19 mouse cellular contexts compared by ENCODE assay signal in genomic region chr7:97076977-97077376, GRCm38 (mm10). TPM values are rescaled to one million over a fixed set of nuclear protein-coding genes. Genes with fewer than 3 reads are reported as not detected.
DNase-seq lines count a peak whose midpoint lies in the region; ATAC-seq and TF ChIP-seq lines count a peak whose summit lies in the region.
"Had no signal": no experiment of that assay in that cellular context is flagged by ENCODE, and none has a peak within 500 bp of the region (broad histone marks: within the 10 kb centered on the region; RNA-seq: fewer than 3 reads in every experiment).

No protein-coding gene starts in this region.

- DNase-seq in kidney, adult 8-10 months = peak; percentile 12 to 53
- DNase-seq in kidney, postnatal 10 days = no peak
- peak; percentile 29 for DNase-seq in liver, adult 2 months (ENCODE audit: extremely low read depth, low read depth, low spot score)
- DNase-seq in Muller cell, postnatal 12 days (ENCODE audit: inconsistent ontology term) = no peak
- DNase-seq: adrenal gland, postnatal 10 days; cerebellum, adult 11-12 months; cerebellum, adult 9-10 months; cerebellum, postnatal 25 days; forebrain, postnatal 0 days; gastrocnemius, postnatal 25 days; heart, adult 11 months; heart, postnatal 36 days had no signal

- no peaks in the 10 kb centered on the region for H3K79me2 ChIP-seq in liver, adult 2 months (ENCODE audit: control insufficient read depth, insufficient read depth, low read length)

- no peak for ATAC-seq in liver, embryonic 12.5 days
- peak; percentile 54 for ATAC-seq in monocyte, adult 5-6 weeks (replicated peaks; ENCODE audit: insufficient number of reproducible peaks, low FRiP score, low TSS enrichment, poor library complexity, severe bottlenecking)
- ATAC-seq: forebrain, embryonic 13.5 days; forebrain, postnatal 0 days had no signal

- H3K36me3 ChIP-seq in liver, adult 2 months (ENCODE audit: control insufficient read depth, insufficient read depth, low read length) = no peaks in the 10 kb centered on the region
- no peaks in the 10 kb centered on the region for H3K36me3 ChIP-seq in liver, embryonic 12.5 days
- H3K36me3 ChIP-seq: embryonic facial prominence, embryonic 13.5 days; heart, embryonic 13.5 days; hindbrain, embryonic 15.5 days had no signal

- peaks cover 7% of the 10 kb centered on the region; the same call in 1 of the 2 replicates for H3K4me1 ChIP-seq in liver, adult 2 months (ENCODE audit: control insufficient read depth, insufficient read depth, low read length)
- peaks cover 16% of the 10 kb centered on the region for H3K4me1 ChIP-seq in liver, embryonic 12.5 days
- H3K4me1 ChIP-seq in brown adipose tissue, adult 24 weeks (ENCODE audit: control insufficient read depth, insufficient read depth, insufficient read length, low read length) = peaks cover 13% of the 10 kb centered on the region

- no peak overlapping the region for H3K4me2 ChIP-seq in liver, embryonic 12.5 days
- H3K4me2 ChIP-seq: embryonic facial prominence, embryonic 13.5 days; forebrain, embryonic 13.5 days; heart, embryonic 13.5 days; hindbrain, embryonic 15.5 days had no signal

- no peak for TF ChIP-seq POLR2A in liver, adult 2 months (IDR thresholded peaks at IDR 0.05; ENCODE audit: extremely low read depth, insufficient read depth, low read length)

- H3K4me3 ChIP-seq in liver, adult 2 months (ENCODE audit: insufficient read depth, low read depth, low read length) = no peak overlapping the region
- no peak overlapping the region for H3K4me3 ChIP-seq in liver, embryonic 12.5 days
- H3K4me3 ChIP-seq in brown adipose tissue, adult 24 weeks (ENCODE audit: insufficient read depth, low read depth, low read length) = no peak overlapping the region
- H3K4me3 ChIP-seq: embryonic facial prominence, embryonic 13.5 days; forebrain, embryonic 13.5 days; heart, embryonic 13.5 days; hindbrain, embryonic 15.5 days had no signal

- no peak overlapping the region for H3K9ac ChIP-seq in liver, adult 2 months (ENCODE audit: low read depth, low read length)
- no peak overlapping the region for H3K9ac ChIP-seq in liver, embryonic 12.5 days
- H3K9ac ChIP-seq: embryonic facial prominence, embryonic 13.5 days; forebrain, embryonic 13.5 days; forebrain, postnatal 0 days; heart, embryonic 13.5 days; hindbrain, embryonic 15.5 days had no signal

- no peak overlapping the region for H3K27ac ChIP-seq in liver, adult 2 months (replicated peaks; ENCODE audit: insufficient read depth, low read depth, low read length)
- H3K27ac ChIP-seq in liver, embryonic 12.5 days = no peak overlapping the region
- 0 out of 2 replicates have a peak overlapping the region, but pooled peaks have one; percentile 14 for H3K27ac ChIP-seq in brown adipose tissue, adult 24 weeks (replicated peaks; ENCODE audit: low read depth, low read length)
- H3K27ac ChIP-seq: embryonic facial prominence, embryonic 13.5 days; forebrain, embryonic 13.5 days; heart, embryonic 13.5 days; hindbrain, embryonic 15.5 days had no signal

- no peak for TF ChIP-seq CTCF in liver, adult 2 months (IDR thresholded peaks at IDR 0.05; ENCODE audit: low read depth, low read length)

- no peaks in the 10 kb centered on the region; the same call in 1 of the 2 replicates for H3K27me3 ChIP-seq in liver, adult 2 months (ENCODE audit: control insufficient read depth, insufficient read depth, low read length)
- H3K27me3 ChIP-seq in liver, embryonic 12.5 days (replicated peaks) = no peaks in the 10 kb centered on the region
- H3K27me3 ChIP-seq: embryonic facial prominence, embryonic 13.5 days; forebrain, embryonic 13.5 days; heart, embryonic 13.5 days; hindbrain, embryonic 15.5 days had no signal

- no peaks in the 10 kb centered on the region for H3K9me3 ChIP-seq in liver, embryonic 12.5 days (replicated peaks)
- H3K9me3 ChIP-seq: embryonic facial prominence, embryonic 13.5 days; forebrain, embryonic 13.5 days; heart, embryonic 13.5 days; hindbrain, embryonic 15.5 days had no signal

RNA-seq across cellular contexts. Expression of gene Gab2, which starts 4.4 kb away (rescaled TPM):
- total RNA-seq in liver, adult 2 months (2014; rRNA removed) = 1.0 and 1.4 TPM in 2 replicates
- 0.97 and 1.0 TPM in 2 replicates for polyA plus RNA-seq in liver, adult 2 months (2012; rRNA removed)
- 3.8 and 4.1 TPM in 2 replicates for polyA plus RNA-seq in liver, embryonic 12.5 days (2016; fragmentation: Nextera tagmentation; extraction: Ambion mirVana)
- 3.9 and 10.0 TPM in 2 replicates for polyA plus RNA-seq in brown adipose tissue, adult 24 weeks (2012; ENCODE audit: insufficient read depth, insufficient read length, missing spikeins)
- total RNA-seq in monocyte, adult 5-6 weeks (2017) = 41.6 to 52.5 TPM (median 41.9 TPM) in 3 replicates

Comparison
In these comparisons a context has a peak if more than half of its experiments do, and no peak if none do; other contexts are left out.
1. DNase-seq: peak in kidney, adult 8-10 months (2 of 2) and liver, adult 2 months (single experiment); none in kidney, postnatal 10 days (single experiment) and Muller cell, postnatal 12 days (single experiment).